Mouse (Mus musculus): Measurements from ENCODE around the gene Rbms3.

DNA sequence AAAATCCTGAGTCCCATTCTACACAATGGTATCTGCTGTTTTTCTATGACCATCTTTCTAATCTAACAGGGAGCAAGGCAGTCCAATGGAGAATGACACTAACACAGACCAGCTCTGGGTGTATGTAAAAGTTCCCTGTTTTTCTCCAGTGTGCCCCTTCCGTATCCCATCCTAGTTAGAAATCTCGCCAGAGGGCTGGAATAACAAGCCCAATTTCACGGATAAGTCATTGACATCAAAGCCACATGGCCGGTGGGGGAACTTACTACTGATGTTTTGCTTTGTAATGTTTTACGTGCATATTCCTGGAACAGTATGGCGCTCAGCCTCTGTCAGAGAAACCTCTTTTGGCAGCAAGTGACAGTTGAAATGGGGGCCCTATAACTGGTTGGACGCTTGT is 449.1 kb downstream of the Rbms3 start:
- TF ChIP-seq CTCF (IDR thresholded peaks at IDR 0.05; ENCODE audit: extremely low read depth, insufficient read depth, low read length) (no peak), POLR2A (IDR thresholded peaks at IDR 0.05; ENCODE audit: extremely low read depth, insufficient read depth, low read length) (no peak)

Measured in cortical plate, adult 2 months (tissue).